Mouse (Mus musculus) heart, embryonic 10.5 days (tissue): Measurements from ENCODE around the gene Ubtf. TPM values are rescaled to one million over a fixed set of nuclear protein-coding genes. Genes with fewer than 3 reads are reported as not detected.
A peak's percentile ranks its signal among the peaks of the same experiment; 100 is the strongest.

Experiments
- DNase-seq: peaks from one replicate; pipeline ENCODE4 v3.0.0-alpha.2; 2017; ENCODE audit warnings: low spot score
- H3K27ac ChIP-seq: fragments of 300-500 bp; sonication (generic); 2 replicates; pipeline ENCODE4 v1.5.1; 2016; ENCODE audit warnings: mild to moderate bottlenecking
- H3K27me3 ChIP-seq: fragments of 300-500 bp; sonication (generic); 2 replicates; pipeline ENCODE4 v1.6.1; 2016; ENCODE audit warnings: mild to moderate bottlenecking; ENCODE audit not compliant: poor library complexity, insufficient read depth, severe bottlenecking
- H3K36me3 ChIP-seq: fragments of 300-500 bp; sonication (generic); 2 replicates; pipeline ENCODE4 v1.6.1; 2016; ENCODE audit warnings: mild to moderate bottlenecking, moderate library complexity
- H3K4me1 ChIP-seq: fragments of 300-500 bp; sonication (generic); 2 replicates; pipeline ENCODE4 v1.6.1; 2016; ENCODE audit warnings: mild to moderate bottlenecking
- H3K4me3 ChIP-seq: fragments of 300-500 bp; sonication (generic); 2 replicates; pipeline ENCODE4 v1.5.1; 2016; ENCODE audit warnings: mild to moderate bottlenecking, moderate library complexity
- H3K9me3 ChIP-seq: fragments of 300-500 bp; sonication (generic); 2 replicates; pipeline ENCODE4 v1.6.1; 2016; ENCODE audit warnings: mild to moderate bottlenecking, moderate library complexity
- WGBS: fragments of 180-500 bp; shearing (Covaris S2); methylation state at CpG from one replicate; pipeline ENCODE4 v1.1.7; 2016; 5-methylcytosine and 5-hydroxymethylcytosine counted together
- polyA plus RNA-seq: library from polyadenylated mRNA; unstranded; fragments of >200 nt; fragmentation: Nextera tagmentation; extraction: Ambion mirVana; gene quantifications from 2 replicates; pipeline ENCODE4 v1.2.1, GENCODE M21; 2016

Gene Ubtf
- polyA plus RNA-seq, 1 experiment from 2014 or later = 75.4 TPM

DNA sequence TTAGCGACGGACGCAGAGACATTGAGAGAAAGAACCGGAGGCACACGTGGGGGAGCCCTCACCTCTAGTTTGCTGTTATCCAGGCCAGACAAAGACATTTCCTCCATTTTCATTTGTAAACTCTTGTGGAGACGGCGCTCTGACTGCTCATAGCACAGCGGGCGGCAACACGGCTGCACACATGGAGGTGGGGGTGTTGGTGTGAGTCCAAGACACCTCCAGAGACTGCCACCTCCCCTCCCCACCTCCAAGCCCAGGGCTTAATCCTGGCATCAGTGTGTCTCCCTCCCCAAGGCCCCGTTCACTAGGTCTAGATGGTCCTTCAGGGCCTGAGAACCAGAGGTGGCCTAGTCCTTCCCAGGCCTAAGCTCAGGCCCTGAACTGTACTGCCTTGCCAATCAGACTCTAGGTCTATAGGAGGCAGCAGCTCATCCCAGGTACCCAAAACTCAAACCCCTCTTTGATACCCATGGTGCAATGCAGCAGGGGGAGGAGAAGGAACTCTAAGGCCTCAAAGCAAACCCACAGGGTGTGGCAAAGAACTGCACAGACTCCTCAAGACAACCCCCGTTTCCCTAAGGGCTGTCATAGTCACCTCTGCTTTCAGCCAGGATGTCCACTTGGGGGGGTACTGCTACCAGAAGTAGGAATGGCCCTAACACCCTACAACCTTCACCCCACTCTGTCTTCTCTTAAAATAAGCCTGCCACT, 24.5 kb downstream of the Ubtf start:
- H3K36me3 ChIP-seq = peaks cover 48% of the 10 kb centered on the region
- H3K27ac ChIP-seq = peak overlapping the region; percentile 99
- no peak for DNase-seq
- H3K4me3 ChIP-seq = peak overlapping the region; percentile 90
- no peaks in the 10 kb centered on the region for H3K9me3 ChIP-seq
- H3K27me3 ChIP-seq = no peaks in the 10 kb centered on the region
- 80% methylated on average over 12 of the region's 12 CpGs for WGBS
- peaks cover 30% of the 10 kb centered on the region for H3K4me1 ChIP-seq

DNA sequence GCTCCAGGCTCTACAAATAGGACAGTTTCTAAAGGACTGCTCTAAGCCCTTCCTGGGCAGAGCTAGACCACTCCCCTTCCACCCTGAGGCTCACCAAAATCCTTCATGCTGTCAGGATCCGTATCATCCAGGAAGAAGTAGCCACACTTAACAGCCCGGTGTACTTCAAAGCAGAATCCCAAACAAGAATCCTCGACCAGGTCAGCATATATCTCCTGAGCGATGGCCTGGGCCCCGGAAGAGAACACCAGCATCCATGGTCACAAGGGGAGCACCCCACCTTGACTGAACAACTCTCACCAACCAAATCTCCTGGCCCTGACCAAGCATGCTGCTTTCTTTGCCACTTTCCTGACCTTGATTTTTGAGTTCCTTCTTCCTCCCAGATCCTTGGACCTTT, 25.1 kb downstream of the Ubtf start:
- Histone ChIP-seq H3K4me1 (peaks cover 30% of the 10 kb centered on the region), H3K27me3 (no peaks in the 10 kb centered on the region), H3K36me3 (peaks cover 51% of the 10 kb centered on the region), H3K9me3 (no peaks in the 10 kb centered on the region), H3K4me3 (peak overlapping the region; percentile 90), H3K27ac (0 out of 2 replicates have a peak overlapping the region, but pooled peaks have one; percentile 99)
- no peak for DNase-seq
- 78% methylated on average over 5 of the region's 5 CpGs for WGBS

DNA sequence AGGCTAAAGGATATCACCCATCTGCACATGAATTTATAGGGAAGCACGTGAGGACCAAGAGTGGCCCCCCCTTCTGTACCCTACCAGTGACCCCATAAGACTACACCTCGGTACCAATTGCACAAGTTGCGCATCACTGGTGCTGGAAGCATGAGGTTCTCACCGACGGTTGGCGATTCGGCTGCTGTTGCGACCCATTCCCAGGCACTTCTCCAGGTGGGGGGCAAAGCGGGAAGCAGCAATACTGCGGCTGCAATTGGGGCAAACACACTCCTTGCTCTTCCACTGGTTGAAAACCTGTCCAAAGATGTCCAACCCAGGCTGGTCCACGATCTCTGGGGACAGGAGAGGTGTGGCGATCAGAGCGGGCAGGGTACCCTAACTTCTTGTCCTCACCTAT, 25.6 kb downstream of the Ubtf start:
- Histone ChIP-seq H3K4me3 (no peak overlapping the region), H3K27ac (no peak overlapping the region), H3K4me1 (peaks cover 30% of the 10 kb centered on the region), H3K36me3 (peaks cover 55% of the 10 kb centered on the region), H3K27me3 (no peaks in the 10 kb centered on the region), H3K9me3 (no peaks in the 10 kb centered on the region)
- DNase-seq = no peak
- WGBS = 94% methylated on average over 13 of the region's 13 CpGs

DNA sequence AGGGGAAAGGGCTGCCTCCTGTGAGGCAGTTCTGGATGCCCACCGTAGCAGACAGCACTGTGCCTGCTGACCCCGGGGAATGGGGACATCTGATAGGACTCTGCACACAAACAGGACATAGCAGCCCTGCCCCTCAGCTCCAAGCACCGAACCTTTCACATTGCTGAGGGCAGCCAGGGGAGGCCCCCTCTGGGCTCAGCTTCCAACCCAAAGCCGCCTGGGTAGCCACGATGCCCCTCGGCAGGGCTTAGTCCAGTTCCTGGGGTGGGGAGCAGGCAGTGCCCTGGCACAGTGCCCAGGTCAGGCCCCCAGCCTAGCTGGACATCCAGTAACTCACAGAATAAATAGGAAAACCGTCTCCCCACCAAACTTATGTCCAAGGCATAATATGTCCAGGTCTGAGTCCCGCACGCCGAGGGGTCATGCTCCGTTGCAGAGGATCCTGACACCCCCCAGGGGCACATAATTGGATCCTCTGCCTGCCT, 28.4 kb downstream of the Ubtf start:
- H3K27ac ChIP-seq = no peak overlapping the region
- H3K4me1 ChIP-seq = peaks cover 33% of the 10 kb centered on the region
- no peaks in the 10 kb centered on the region for H3K27me3 ChIP-seq
- WGBS = 84% methylated on average over 11 of the region's 11 CpGs
- no peaks in the 10 kb centered on the region for H3K9me3 ChIP-seq
- peaks cover 74% of the 10 kb centered on the region for H3K36me3 ChIP-seq
- no peak overlapping the region for H3K4me3 ChIP-seq
- DNase-seq = no peak

DNA sequence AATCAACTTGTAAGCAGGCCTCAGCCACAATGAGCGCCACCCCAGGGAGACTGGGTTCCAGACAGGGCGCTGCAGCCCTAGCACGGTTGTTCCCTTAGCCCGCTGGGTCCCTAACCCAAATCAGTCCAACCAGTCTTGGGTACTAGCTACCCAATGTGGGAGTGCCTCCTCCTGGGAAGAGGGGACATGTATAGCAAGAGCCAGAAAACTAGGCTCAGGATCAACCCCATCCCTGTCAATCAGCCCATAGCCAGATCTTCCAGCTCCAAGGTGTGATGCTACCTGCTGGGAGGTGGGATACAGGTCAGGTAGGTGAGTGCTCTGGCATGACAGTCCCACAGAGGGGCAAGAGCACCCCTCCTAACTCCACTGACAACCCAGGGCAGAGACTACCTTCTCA, 29.4 kb downstream of the Ubtf start:
- H3K9me3 ChIP-seq = no peaks in the 10 kb centered on the region
- DNase-seq = no peak
- no peak overlapping the region for H3K27ac ChIP-seq
- no peaks in the 10 kb centered on the region for H3K27me3 ChIP-seq
- 80% methylated on average over 4 of the region's 4 CpGs for WGBS
- no peak overlapping the region for H3K4me3 ChIP-seq
- peaks cover 34% of the 10 kb centered on the region for H3K4me1 ChIP-seq
- peaks cover 74% of the 10 kb centered on the region for H3K36me3 ChIP-seq

DNA sequence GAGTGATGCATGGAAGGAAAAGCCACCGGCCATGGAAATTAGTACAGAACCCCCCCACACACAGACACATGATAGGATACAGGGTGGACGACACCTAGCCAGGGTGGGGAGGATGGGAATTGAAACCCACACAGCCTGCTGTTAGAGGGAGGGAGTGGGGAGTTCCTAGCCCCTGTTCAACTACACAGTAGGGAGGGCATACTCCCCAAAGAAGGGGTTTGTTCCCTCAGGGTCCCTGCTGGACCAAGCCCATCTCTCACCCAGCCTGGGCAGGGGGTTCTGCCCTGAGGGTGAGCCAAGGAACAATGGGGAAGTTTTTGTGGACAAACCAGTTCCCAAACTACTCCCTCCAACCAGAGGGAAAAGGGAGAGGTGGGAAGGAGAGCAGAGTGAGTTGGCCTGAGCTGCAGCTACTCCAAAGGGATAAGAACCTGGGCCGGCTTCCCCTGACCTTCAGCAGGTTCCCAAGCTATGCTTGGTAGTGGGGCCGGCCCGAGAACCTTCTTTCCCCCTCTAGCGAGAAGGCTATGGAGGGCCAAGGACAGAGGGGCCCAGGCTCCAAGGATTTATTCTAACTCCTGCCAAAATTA, 29.9 kb downstream of the Ubtf start:
- H3K4me3 ChIP-seq = no peak overlapping the region
- no peak overlapping the region for H3K27ac ChIP-seq
- H3K27me3 ChIP-seq = no peaks in the 10 kb centered on the region
- H3K4me1 ChIP-seq = peaks cover 29% of the 10 kb centered on the region
- 65% methylated on average over 6 of the region's 6 CpGs for WGBS
- no peak for DNase-seq
- H3K36me3 ChIP-seq = peaks cover 71% of the 10 kb centered on the region
- no peaks in the 10 kb centered on the region for H3K9me3 ChIP-seq

DNA sequence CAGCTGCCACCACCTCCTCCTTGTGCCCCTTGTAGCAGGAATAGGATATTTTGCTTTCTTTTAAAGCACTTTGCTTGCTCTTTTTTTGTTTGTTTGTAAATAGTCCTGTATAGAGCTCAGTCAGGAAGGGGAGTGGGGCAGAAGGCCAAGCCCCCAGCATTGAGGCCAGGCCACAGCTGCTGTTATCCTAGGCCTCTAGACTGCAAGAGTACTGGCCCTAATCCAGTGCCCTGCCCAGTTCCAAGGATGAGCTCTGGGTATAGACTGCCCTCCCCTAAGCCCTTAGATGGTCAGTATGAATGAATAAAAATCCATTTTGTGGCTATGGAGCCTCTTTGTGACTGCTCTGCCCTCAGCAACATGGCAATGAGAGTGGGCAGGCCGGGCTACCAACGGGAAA, 30.6 kb downstream of the Ubtf start:
- Histone ChIP-seq H3K4me1 (peaks cover 25% of the 10 kb centered on the region), H3K9me3 (no peaks in the 10 kb centered on the region), H3K4me3 (no peak overlapping the region), H3K27ac (no peak overlapping the region), H3K27me3 (no peaks in the 10 kb centered on the region), H3K36me3 (peaks cover 64% of the 10 kb centered on the region)
- WGBS = 82% methylated on average over 2 of the region's 2 CpGs
- DNase-seq = no peak

DNA sequence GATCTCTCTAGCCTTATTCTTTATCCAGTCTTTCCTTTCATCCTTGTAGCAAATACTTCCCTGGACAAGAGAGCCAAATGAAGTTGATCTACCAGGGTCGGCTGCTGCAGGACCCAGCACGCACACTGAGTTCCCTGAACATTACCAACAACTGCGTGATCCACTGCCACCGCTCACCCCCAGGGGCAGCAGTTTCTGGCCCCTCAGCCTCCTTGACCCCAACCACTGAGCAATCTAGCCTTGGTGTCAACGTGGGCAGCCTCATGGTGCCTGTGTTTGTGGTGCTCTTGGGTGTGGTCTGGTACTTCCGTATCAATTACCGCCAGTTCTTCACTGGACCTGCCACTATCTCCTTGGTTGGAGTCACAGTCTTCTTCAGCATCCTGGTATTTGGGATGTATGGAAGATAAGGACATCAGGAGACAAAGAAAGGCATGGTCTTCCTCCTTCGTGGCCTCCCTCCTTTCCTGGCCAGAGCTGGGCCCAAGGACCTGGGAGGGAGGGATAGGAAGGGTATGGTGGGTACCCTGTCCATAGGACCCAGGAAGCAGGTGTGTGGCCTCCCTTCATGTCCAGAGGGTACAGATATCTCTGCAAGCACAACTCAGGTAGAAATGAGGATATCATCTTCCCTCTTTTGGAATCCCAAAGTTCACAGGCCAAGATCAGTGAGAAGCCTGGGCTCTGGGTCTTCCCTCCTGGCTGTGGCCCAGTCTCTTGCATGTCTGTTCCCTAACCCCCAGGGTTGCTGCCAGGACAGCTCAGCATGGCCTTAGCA, 31.3 kb downstream of the Ubtf start:
- H3K27ac ChIP-seq = no peak overlapping the region
- H3K4me3 ChIP-seq = no peak overlapping the region
- no peaks in the 10 kb centered on the region for H3K9me3 ChIP-seq
- no peaks in the 10 kb centered on the region for H3K27me3 ChIP-seq
- H3K36me3 ChIP-seq = peaks cover 57% of the 10 kb centered on the region
- peaks cover 25% of the 10 kb centered on the region for H3K4me1 ChIP-seq
- 80% methylated on average over 8 of the region's 8 CpGs for WGBS
- no peak for DNase-seq

DNA sequence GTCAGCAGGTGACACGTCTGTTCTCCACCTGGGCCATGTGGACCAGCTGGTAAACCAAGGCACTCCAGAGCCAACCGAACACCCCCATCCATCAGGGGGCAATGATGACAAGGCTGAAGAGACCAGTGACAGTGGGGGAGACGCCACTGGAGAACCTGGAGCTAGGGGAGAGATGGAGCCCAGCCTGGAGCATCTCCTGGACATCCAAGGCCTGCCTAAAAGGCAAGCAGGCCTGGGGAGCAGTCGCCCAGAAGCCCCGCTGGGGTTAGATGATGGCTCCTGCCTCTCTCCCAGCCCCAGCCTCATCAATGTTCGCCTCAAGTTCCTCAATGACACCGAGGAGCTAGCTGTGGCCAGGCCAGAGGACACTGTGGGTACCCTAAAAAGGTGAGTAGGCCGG, 32.1 kb downstream of the Ubtf start:
- no peak for DNase-seq
- H3K27ac ChIP-seq = no peak overlapping the region; the same call in 1 of the 2 replicates
- no peaks in the 10 kb centered on the region for H3K27me3 ChIP-seq
- H3K4me1 ChIP-seq = peaks cover 25% of the 10 kb centered on the region
- peaks cover 50% of the 10 kb centered on the region for H3K36me3 ChIP-seq
- WGBS = 90% methylated on average over 8 of the region's 8 CpGs
- H3K4me3 ChIP-seq = peak overlapping the region; percentile 0; the same call in 1 of the 2 replicates
- no peaks in the 10 kb centered on the region for H3K9me3 ChIP-seq

DNA sequence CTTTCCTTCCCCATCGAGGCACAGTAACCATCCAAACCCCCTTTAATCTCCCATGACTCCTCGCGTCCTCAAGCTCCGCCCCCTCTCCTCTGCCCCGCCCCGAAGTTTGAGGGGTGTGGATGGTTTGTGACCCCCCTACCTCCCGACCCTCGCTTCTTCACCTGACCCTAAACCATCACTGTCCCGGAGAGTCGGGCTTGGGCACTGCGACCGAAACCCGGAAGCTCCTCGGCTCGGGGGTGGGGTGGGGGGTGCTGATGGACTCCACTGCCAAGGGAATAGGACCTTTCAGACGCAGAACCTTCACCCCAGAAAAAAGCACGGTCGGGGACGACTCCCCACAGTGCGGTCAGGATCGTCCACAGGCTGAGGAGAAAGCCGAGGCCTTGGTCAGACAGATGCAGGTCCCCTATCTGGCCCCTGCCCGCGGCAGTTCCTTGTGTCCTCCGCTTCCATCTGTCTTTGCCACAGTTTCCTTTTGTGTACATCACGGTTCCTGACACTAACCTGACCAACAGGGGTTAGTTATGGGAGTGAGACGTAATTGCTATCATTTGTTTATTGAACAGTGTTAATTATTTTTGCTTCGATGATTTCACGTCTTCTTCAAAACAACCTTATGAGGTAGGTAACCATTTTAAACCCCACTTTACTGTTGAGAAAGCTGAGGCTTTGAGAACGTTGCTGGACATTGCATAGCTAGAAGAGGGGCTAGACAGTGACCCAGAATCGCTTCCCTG, 34.3 kb downstream of the Ubtf start:
- no peaks in the 10 kb centered on the region for H3K27me3 ChIP-seq
- peaks cover 18% of the 10 kb centered on the region for H3K4me1 ChIP-seq
- no peaks in the 10 kb centered on the region for H3K9me3 ChIP-seq
- H3K4me3 ChIP-seq = peak overlapping the region; percentile 76
- WGBS = 5% methylated on average over 31 of the region's 31 CpGs
- no peak for DNase-seq
- H3K27ac ChIP-seq = peak overlapping the region; percentile 90
- peaks cover 28% of the 10 kb centered on the region for H3K36me3 ChIP-seq

DNA sequence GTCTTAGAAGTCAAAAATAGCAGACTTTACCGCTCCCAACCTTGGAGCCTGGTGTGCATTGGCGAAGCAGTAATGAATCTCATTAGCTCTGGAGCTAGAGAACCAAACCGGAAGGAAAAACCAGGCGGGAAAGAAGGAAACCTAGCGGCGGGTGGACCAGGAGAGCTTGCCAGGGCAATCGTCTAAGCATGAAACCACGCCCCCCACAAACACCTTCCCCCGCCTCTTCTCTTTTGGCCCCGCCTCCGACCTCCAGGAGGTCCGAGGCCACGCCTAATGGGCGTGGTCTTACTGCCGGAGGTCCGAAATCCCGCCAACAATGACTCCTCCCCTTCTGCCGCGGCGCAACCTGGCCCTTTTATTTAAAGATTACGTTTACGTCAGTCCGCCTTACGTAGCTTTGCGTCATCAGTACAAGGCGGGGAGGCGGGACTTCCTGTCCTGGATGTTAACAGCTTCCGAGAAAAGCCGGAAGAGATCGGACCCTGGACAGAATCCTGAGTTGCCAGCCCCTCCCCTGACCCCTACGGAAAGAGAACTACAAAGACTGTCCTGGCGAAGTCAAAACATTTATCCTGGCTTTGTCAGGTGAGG, 34.9 kb downstream of the Ubtf start, which contains the start of gene Tmub2:
Gene Tmub2, plus strand, starts transcription at position 431 of the 594 bp plus-strand sequence.
- H3K36me3 ChIP-seq = peaks cover 25% of the 10 kb centered on the region
- under 1% methylated on average over 32 of the region's 32 CpGs for WGBS
- H3K27ac ChIP-seq = peak within 1 kb of the TSS; percentile 90
- H3K4me1 ChIP-seq = peaks cover 18% of the 10 kb centered on the region
- H3K4me3 ChIP-seq = peak within 1 kb of the TSS; percentile 76
- H3K27me3 ChIP-seq = no peaks in the 10 kb centered on the region
- peak; percentile 99 for DNase-seq
- no peaks in the 10 kb centered on the region for H3K9me3 ChIP-seq

DNA sequence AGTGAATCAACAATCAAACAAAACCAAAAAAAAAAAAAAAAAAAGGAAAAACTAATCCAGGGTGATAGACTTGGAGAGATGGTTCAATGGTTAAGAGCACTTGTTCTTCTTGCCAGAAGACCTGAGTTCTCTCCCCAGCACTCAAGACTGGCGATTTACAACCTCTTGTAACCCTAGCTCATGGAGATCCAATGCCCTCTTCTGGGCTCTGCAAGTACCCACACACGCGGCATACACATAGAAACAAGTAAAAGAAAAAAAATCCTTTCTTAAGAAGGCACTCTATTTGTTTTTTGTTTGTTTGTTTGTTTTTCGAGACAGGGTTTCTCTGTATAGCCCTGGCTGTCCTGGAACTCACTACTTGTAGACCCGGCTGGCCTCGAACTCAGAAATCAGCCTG, 35.6 kb downstream of the Ubtf start:
- H3K9me3 ChIP-seq = no peaks in the 10 kb centered on the region
- 80% methylated on average over 6 of the region's 6 CpGs for WGBS
- no peak overlapping the region for H3K27ac ChIP-seq
- peaks cover 18% of the 10 kb centered on the region for H3K4me1 ChIP-seq
- peak overlapping the region; percentile 76 for H3K4me3 ChIP-seq
- DNase-seq = no peak
- H3K36me3 ChIP-seq = peaks cover 18% of the 10 kb centered on the region
- no peaks in the 10 kb centered on the region for H3K27me3 ChIP-seq
